Mouse (Mus musculus) mouse trophoblast stem cell (cell line): ENCODE data around the gene Pfpl.

Source experiments
- in situ Hi-C, 2 experiments: fragments of 300-500 bp; cut with MseI, MboI; formaldehyde crosslinking; loops; 2 replicates in 1 of 2; 3 replicates in 1 of 2; pipeline ENCODE4 v1.15.1; 2025

Gene Pfpl

GRCm38 (mm10) chr19:12427605-12428004, at the start of gene Pfpl:
Pfpl (plus strand) TSS chr19:12427905.
- in situ Hi-C loops: loop anchor here in 1 of 2 experiments (10.0 kb wide), 1 partner anchor 293 kb away; no protein-coding TSS in a partner anchor

- in situ Hi-C loops: no loop called here
Measured at GRCm38 (mm10) chr19:12386979-12387378, 40.7 kb upstream of the Pfpl start, which contains the start of gene Olfr1440. Olfr1440 (plus strand) TSS chr19:12387279.

GRCm38 (mm10) chr19:12413737-12414136, 14.0 kb upstream of the Pfpl start:
- in situ Hi-C loops: loop anchor here in 1 of 2 experiments (10.0 kb wide), 1 partner anchor 279 kb away; no protein-coding TSS in a partner anchor

GRCm38 (mm10) chr19:12417361-12417760, 10.3 kb upstream of the Pfpl start, which contains the start of gene Olfr1441:
Olfr1441 (plus strand) TSS chr19:12417433.
- in situ Hi-C loops: loop anchor here in 1 of 2 experiments (10.0 kb wide), 1 partner anchor 283 kb away; no protein-coding TSS in a partner anchor

- in situ Hi-C loops: loop anchor here in 1 of 2 experiments (10.0 kb wide), 1 partner anchor 284 kb away; no protein-coding TSS in a partner anchor
Measured at GRCm38 (mm10) chr19:12418312-12418711, 9.4 kb upstream of the Pfpl start.

GRCm38 (mm10) chr19:12420555-12420954, 7.2 kb upstream of the Pfpl start:
- in situ Hi-C loops: loop anchor here in 1 of 2 experiments (10.0 kb wide), 1 partner anchor 286 kb away; no protein-coding TSS in a partner anchor

GRCm38 (mm10) chr19:12421680-12422079, 6.0 kb upstream of the Pfpl start:
- in situ Hi-C loops: loop anchor here in 1 of 2 experiments (10.0 kb wide), 1 partner anchor 287 kb away; no protein-coding TSS in a partner anchor

GRCm38 (mm10) chr19:12427101-12427500, 604 bp upstream of the Pfpl start:
- in situ Hi-C loops: loop anchor here in 1 of 2 experiments (10.0 kb wide), 1 partner anchor 292 kb away; no protein-coding TSS in a partner anchor

- in situ Hi-C loops: loop anchor here in 1 of 2 experiments (5.0 kb wide), 1 partner anchor 69 kb away; the partner anchor contains the start of gene Dtx4
Measured at GRCm38 (mm10) chr19:12433033-12433432, 5.3 kb downstream of the Pfpl start.

- in situ Hi-C loops: no loop called here
Measured at GRCm38 (mm10) chr19:12435011-12435416, 7.3 kb downstream of the Pfpl start.

- in situ Hi-C loops: no loop called here
Measured at GRCm38 (mm10) chr19:12435750-12436524, 8.2 kb downstream of the Pfpl start.

GRCm38 (mm10) chr19:12439581-12439980, 11.9 kb downstream of the Pfpl start:
- in situ Hi-C loops: no loop called here

- in situ Hi-C loops: no loop called here
Measured at GRCm38 (mm10) chr19:12440103-12440725, 12.5 kb downstream of the Pfpl start.

- in situ Hi-C loops: no loop called here
Measured at GRCm38 (mm10) chr19:12442560-12442959, 14.9 kb downstream of the Pfpl start.

GRCm38 (mm10) chr19:12445014-12445413, 17.3 kb downstream of the Pfpl start:
- in situ Hi-C loops: no loop called here

- in situ Hi-C loops: no loop called here
Measured at GRCm38 (mm10) chr19:12457401-12458066, 29.8 kb downstream of the Pfpl start.

- in situ Hi-C loops: no loop called here
Measured at GRCm38 (mm10) chr19:12459516-12459915, 31.8 kb downstream of the Pfpl start.

GRCm38 (mm10) chr19:12460282-12461249, 32.9 kb downstream of the Pfpl start, which contains the start of gene Mpeg1:
Mpeg1 (plus strand) TSS chr19:12460779.
- in situ Hi-C loops: no loop called here

- in situ Hi-C loops: no loop called here
Measured at GRCm38 (mm10) chr19:12462851-12463721, 35.4 kb downstream of the Pfpl start.
